Mouse (Mus musculus) A20 (cell line): ENCODE data around the gene Wipf1.

Experiments used
- DNase-seq: peaks from one replicate; pipeline ENCODE4 v3.0.0-alpha.2; 2011; ENCODE audit warnings: low read depth, low spot score

Wipf1 gene

GRCm38 (mm10) chr2:73435847-73436246, 93.7 kb downstream of the Wipf1 start:
- DNase-seq = no peak

- DNase-seq = no peak
Measured at GRCm38 (mm10) chr2:73431959-73432396, 97.6 kb downstream of the Wipf1 start.

- DNase-seq = no peak
Measured at GRCm38 (mm10) chr2:73428803-73429468, 100.6 kb downstream of the Wipf1 start.

GRCm38 (mm10) chr2:73427293-73427692, 102.2 kb downstream of the Wipf1 start:
- DNase-seq = peak; percentile 55

GRCm38 (mm10) chr2:73425822-73426221, 103.7 kb downstream of the Wipf1 start:
- no peak for DNase-seq

GRCm38 (mm10) chr2:73419730-73420129, 109.8 kb downstream of the Wipf1 start:
- no peak for DNase-seq

- peak; percentile 52 for DNase-seq
Measured at GRCm38 (mm10) chr2:73419285-73419684, 110.2 kb downstream of the Wipf1 start.

GRCm38 (mm10) chr2:73415892-73416291, 113.6 kb downstream of the Wipf1 start:
- DNase-seq = no peak

GRCm38 (mm10) chr2:73410076-73410475, 119.5 kb downstream of the Wipf1 start:
- no peak for DNase-seq

- no peak for DNase-seq
Measured at GRCm38 (mm10) chr2:73407662-73408061, 121.9 kb downstream of the Wipf1 start.

GRCm38 (mm10) chr2:73406336-73406915, 123.1 kb downstream of the Wipf1 start:
- DNase-seq = no peak

GRCm38 (mm10) chr2:73404980-73405379, 124.6 kb downstream of the Wipf1 start:
- DNase-seq = no peak

- DNase-seq = peak; percentile 78
Measured at GRCm38 (mm10) chr2:73404442-73404841, 125.1 kb downstream of the Wipf1 start.

GRCm38 (mm10) chr2:73403385-73404013, 126.0 kb downstream of the Wipf1 start:
- DNase-seq = peak; percentile 56

- DNase-seq = no peak
Measured at GRCm38 (mm10) chr2:73401689-73402088, 127.8 kb downstream of the Wipf1 start.

GRCm38 (mm10) chr2:73397476-73397875, 132.1 kb downstream of the Wipf1 start:
- DNase-seq = no peak

- no peak for DNase-seq
Measured at GRCm38 (mm10) chr2:73396828-73397325, 132.7 kb downstream of the Wipf1 start.

- no peak for DNase-seq
Measured at GRCm38 (mm10) chr2:73395516-73395915, 134.0 kb downstream of the Wipf1 start.

GRCm38 (mm10) chr2:73394476-73394875, 135.1 kb downstream of the Wipf1 start:
- no peak for DNase-seq

GRCm38 (mm10) chr2:73392772-73393171, 136.8 kb downstream of the Wipf1 start:
- no peak for DNase-seq

- DNase-seq = peak; percentile 51
Measured at GRCm38 (mm10) chr2:73389951-73390350, 139.6 kb downstream of the Wipf1 start.

GRCm38 (mm10) chr2:73387806-73388205, 141.7 kb downstream of the Wipf1 start:
- peak; percentile 43 for DNase-seq
